Mouse (Mus musculus): ENCODE data around the gene Gng12. TPM values are rescaled to one million over a fixed set of nuclear protein-coding genes. Genes with fewer than 3 reads are reported as not detected.

Gng12 gene
- polyA plus RNA-seq, 1 experiment from 2014 or later, result 73.9 TPM

- H3K4me1 ChIP-seq (ENCODE audit: control insufficient read depth in 2 of 2, insufficient read depth in 2 of 2, low read length in 2 of 2), result no peaks in the 10 kb centered on the region
- WGBS, result 85% methylated on average over 4 of the region's 4 CpGs
These were observed 24.6 kb downstream of the Gng12 start for GRCm38 (mm10) chr6:66920786-66921185.

GRCm38 (mm10) chr6:66921755-66922154 is 25.6 kb downstream of the Gng12 start:
- Histone ChIP-seq H3K4me3 (ENCODE audit: control insufficient read depth in 1 of 2, insufficient read depth in 1 of 2, low read depth in 1 of 2, low read length in 2 of 2) (no peak overlapping the region), H3K27ac (replicated peaks in 1 of 2; ENCODE audit: control insufficient read depth in 1 of 2, insufficient read depth in 1 of 2, low read depth in 2 of 2, low read length in 2 of 2) (no peak overlapping the region), H3K9ac (ENCODE audit: low read length) (no peak overlapping the region), H3K36me3 (ENCODE audit: control insufficient read depth, insufficient read depth, low read length) (no peaks in the 10 kb centered on the region), H3K4me2 (ENCODE audit: low read length) (no peak overlapping the region), H3K4me1 (ENCODE audit: control insufficient read depth in 2 of 2, insufficient read depth in 2 of 2, low read length in 2 of 2) (no peaks in the 10 kb centered on the region), H3K9me3 (ENCODE audit: control insufficient read depth, low read length) (no peaks in the 10 kb centered on the region), H3K27me3 (ENCODE audit: control insufficient read depth, insufficient read depth, low read length) (no peaks in the 10 kb centered on the region)
- no peak for ATAC-seq (ENCODE audit: insufficient number of reproducible peaks, insufficient read depth, low FRiP score, low read depth)
- WGBS, result 82% methylated on average over 4 of the region's 4 CpGs

More at GRCm38 (mm10) chr6:66920786-66921185, 24.6 kb downstream of the Gng12 start:
- H3K27me3 ChIP-seq (ENCODE audit: control insufficient read depth, insufficient read depth, low read length), result no peaks in the 10 kb centered on the region
- H3K27ac ChIP-seq (replicated peaks in 1 of 2; ENCODE audit: control insufficient read depth in 1 of 2, insufficient read depth in 1 of 2, low read depth in 2 of 2, low read length in 2 of 2), result no peak overlapping the region
- H3K36me3 ChIP-seq (ENCODE audit: control insufficient read depth, insufficient read depth, low read length), result no peaks in the 10 kb centered on the region
- H3K9me3 ChIP-seq (ENCODE audit: control insufficient read depth, low read length), result no peaks in the 10 kb centered on the region
- no peak overlapping the region for H3K4me2 ChIP-seq (ENCODE audit: low read length)
- no peak overlapping the region for H3K9ac ChIP-seq (ENCODE audit: low read length)
- no peak for ATAC-seq (ENCODE audit: insufficient number of reproducible peaks, insufficient read depth, low FRiP score, low read depth)
- H3K4me3 ChIP-seq (ENCODE audit: control insufficient read depth in 1 of 2, insufficient read depth in 1 of 2, low read depth in 1 of 2, low read length in 2 of 2), result no peak overlapping the region

- ATAC-seq (ENCODE audit: insufficient number of reproducible peaks, insufficient read depth, low FRiP score, low read depth), result no peak
- Histone ChIP-seq H3K4me2 (ENCODE audit: low read length) (no peak overlapping the region), H3K27ac (replicated peaks in 1 of 2; ENCODE audit: control insufficient read depth in 1 of 2, insufficient read depth in 1 of 2, low read depth in 2 of 2, low read length in 2 of 2) (no peak overlapping the region), H3K4me3 (ENCODE audit: control insufficient read depth in 1 of 2, insufficient read depth in 1 of 2, low read depth in 1 of 2, low read length in 2 of 2) (no peak overlapping the region), H3K4me1 (ENCODE audit: control insufficient read depth in 2 of 2, insufficient read depth in 2 of 2, low read length in 2 of 2) (no peaks in the 10 kb centered on the region), H3K27me3 (ENCODE audit: control insufficient read depth, insufficient read depth, low read length) (no peaks in the 10 kb centered on the region), H3K9me3 (ENCODE audit: control insufficient read depth, low read length) (no peaks in the 10 kb centered on the region), H3K36me3 (ENCODE audit: control insufficient read depth, insufficient read depth, low read length) (no peaks in the 10 kb centered on the region), H3K9ac (ENCODE audit: low read length) (no peak overlapping the region)
- 91% methylated on average over 7 of the region's 7 CpGs for WGBS
These were observed 26.3 kb downstream of the Gng12 start for GRCm38 (mm10) chr6:66922501-66922900.

- Histone ChIP-seq H3K4me2 (ENCODE audit: low read length) (no peak overlapping the region), H3K4me1 (ENCODE audit: control insufficient read depth in 2 of 2, insufficient read depth in 2 of 2, low read length in 2 of 2) (no peaks in the 10 kb centered on the region), H3K4me3 (ENCODE audit: control insufficient read depth in 1 of 2, insufficient read depth in 1 of 2, low read depth in 1 of 2, low read length in 2 of 2) (no peak overlapping the region), H3K27me3 (ENCODE audit: control insufficient read depth, insufficient read depth, low read length) (no peaks in the 10 kb centered on the region), H3K9ac (ENCODE audit: low read length) (no peak overlapping the region), H3K9me3 (ENCODE audit: control insufficient read depth, low read length) (no peaks in the 10 kb centered on the region), H3K27ac (replicated peaks in 1 of 2; ENCODE audit: control insufficient read depth in 1 of 2, insufficient read depth in 1 of 2, low read depth in 2 of 2, low read length in 2 of 2) (no peak overlapping the region), H3K36me3 (ENCODE audit: control insufficient read depth, insufficient read depth, low read length) (no peaks in the 10 kb centered on the region)
- ATAC-seq (ENCODE audit: insufficient number of reproducible peaks, insufficient read depth, low FRiP score, low read depth), result no peak
- WGBS, result 92% methylated on average over 4 of the region's 4 CpGs
These were observed 27.7 kb downstream of the Gng12 start for GRCm38 (mm10) chr6:66923851-66924250.

GRCm38 (mm10) chr6:66924315-66924965 is 28.2 kb downstream of the Gng12 start:
- 80% methylated on average over 7 of the region's 7 CpGs for WGBS
- Histone ChIP-seq H3K36me3 (ENCODE audit: control insufficient read depth, insufficient read depth, low read length) (no peaks in the 10 kb centered on the region), H3K4me1 (ENCODE audit: control insufficient read depth in 2 of 2, insufficient read depth in 2 of 2, low read length in 2 of 2) (no peaks in the 10 kb centered on the region), H3K27ac (replicated peaks in 1 of 2; ENCODE audit: control insufficient read depth in 1 of 2, insufficient read depth in 1 of 2, low read depth in 2 of 2, low read length in 2 of 2) (no peak overlapping the region), H3K27me3 (ENCODE audit: control insufficient read depth, insufficient read depth, low read length) (no peaks in the 10 kb centered on the region), H3K9ac (ENCODE audit: low read length) (no peak overlapping the region), H3K4me2 (ENCODE audit: low read length) (no peak overlapping the region), H3K9me3 (ENCODE audit: control insufficient read depth, low read length) (no peaks in the 10 kb centered on the region), H3K4me3 (ENCODE audit: control insufficient read depth in 1 of 2, insufficient read depth in 1 of 2, low read depth in 1 of 2, low read length in 2 of 2) (no peak overlapping the region)
- ATAC-seq (ENCODE audit: insufficient number of reproducible peaks, insufficient read depth, low FRiP score, low read depth), result no peak

- Histone ChIP-seq H3K9me3 (ENCODE audit: control insufficient read depth, low read length) (no peaks in the 10 kb centered on the region), H3K27me3 (ENCODE audit: control insufficient read depth, insufficient read depth, low read length) (no peaks in the 10 kb centered on the region), H3K9ac (ENCODE audit: low read length) (no peak overlapping the region), H3K36me3 (ENCODE audit: control insufficient read depth, insufficient read depth, low read length) (no peaks in the 10 kb centered on the region), H3K4me2 (ENCODE audit: low read length) (no peak overlapping the region), H3K27ac (replicated peaks in 1 of 2; ENCODE audit: control insufficient read depth in 1 of 2, insufficient read depth in 1 of 2, low read depth in 2 of 2, low read length in 2 of 2) (no peak overlapping the region), H3K4me3 (ENCODE audit: control insufficient read depth in 1 of 2, insufficient read depth in 1 of 2, low read depth in 1 of 2, low read length in 2 of 2) (no peak overlapping the region), H3K4me1 (ENCODE audit: control insufficient read depth in 2 of 2, insufficient read depth in 2 of 2, low read length in 2 of 2) (no peaks in the 10 kb centered on the region)
- 35% methylated on average over 4 of the region's 4 CpGs for WGBS
- ATAC-seq (ENCODE audit: insufficient number of reproducible peaks, insufficient read depth, low FRiP score, low read depth), result no peak
These were observed 30.1 kb downstream of the Gng12 start for GRCm38 (mm10) chr6:66926269-66926668.

GRCm38 (mm10) chr6:66928972-66929645 is 32.9 kb downstream of the Gng12 start:
- Histone ChIP-seq H3K27ac (replicated peaks in 1 of 2; ENCODE audit: control insufficient read depth in 1 of 2, insufficient read depth in 1 of 2, low read depth in 2 of 2, low read length in 2 of 2) (no peak overlapping the region), H3K4me3 (ENCODE audit: control insufficient read depth in 1 of 2, insufficient read depth in 1 of 2, low read depth in 1 of 2, low read length in 2 of 2) (no peak overlapping the region), H3K4me2 (ENCODE audit: low read length) (no peak overlapping the region), H3K9ac (ENCODE audit: low read length) (no peak overlapping the region), H3K27me3 (ENCODE audit: control insufficient read depth, insufficient read depth, low read length) (no peaks in the 10 kb centered on the region), H3K9me3 (ENCODE audit: control insufficient read depth, low read length) (no peaks in the 10 kb centered on the region), H3K36me3 (ENCODE audit: control insufficient read depth, insufficient read depth, low read length) (no peaks in the 10 kb centered on the region), H3K4me1 (ENCODE audit: control insufficient read depth in 2 of 2, insufficient read depth in 2 of 2, low read length in 2 of 2) (no peaks in the 10 kb centered on the region)
- 78% methylated on average over 2 of the region's 2 CpGs for WGBS
- no peak for ATAC-seq (ENCODE audit: insufficient number of reproducible peaks, insufficient read depth, low FRiP score, low read depth)

GRCm38 (mm10) chr6:66929694-66930093 is 33.5 kb downstream of the Gng12 start:
- H3K4me3 ChIP-seq (ENCODE audit: control insufficient read depth in 1 of 2, insufficient read depth in 1 of 2, low read depth in 1 of 2, low read length in 2 of 2), result no peak overlapping the region
- no peaks in the 10 kb centered on the region for H3K9me3 ChIP-seq (ENCODE audit: control insufficient read depth, low read length)
- H3K9ac ChIP-seq (ENCODE audit: low read length), result no peak overlapping the region
- ATAC-seq (ENCODE audit: insufficient number of reproducible peaks, insufficient read depth, low FRiP score, low read depth), result no peak
- no peak overlapping the region for H3K4me2 ChIP-seq (ENCODE audit: low read length)
- 55% methylated on average over 7 of the region's 7 CpGs for WGBS
- H3K36me3 ChIP-seq (ENCODE audit: control insufficient read depth, insufficient read depth, low read length), result no peaks in the 10 kb centered on the region
- H3K27me3 ChIP-seq (ENCODE audit: control insufficient read depth, insufficient read depth, low read length), result no peaks in the 10 kb centered on the region
- no peak overlapping the region for H3K27ac ChIP-seq (replicated peaks in 1 of 2; ENCODE audit: control insufficient read depth in 1 of 2, insufficient read depth in 1 of 2, low read depth in 2 of 2, low read length in 2 of 2)
- no peaks in the 10 kb centered on the region for H3K4me1 ChIP-seq (ENCODE audit: control insufficient read depth in 2 of 2, insufficient read depth in 2 of 2, low read length in 2 of 2)
